Mouse (Mus musculus): Measurements from ENCODE around the gene Gnai2. TPM values are rescaled to one million over a fixed set of nuclear protein-coding genes. Genes with fewer than 3 reads are reported as not detected.

Gnai2 gene
- polyA plus RNA-seq, 1 experiment from 2014 or later: 233 TPM

- no peak for ATAC-seq (replicated peaks; ENCODE audit: low FRiP score)
- Histone ChIP-seq H3K9ac (ENCODE audit: low read depth, low read length) (no peak overlapping the region), H3K9me3 (ENCODE audit: control insufficient read depth, low read length) (no peaks in the 10 kb centered on the region), H3K27ac (ENCODE audit: low read depth, low read length) (no peak overlapping the region), H3K4me3 (ENCODE audit: low read depth, low read length) (no peak overlapping the region), H3K4me1 (replicated peaks; ENCODE audit: control insufficient read depth, insufficient read depth, low read length) (peaks cover 32% of the 10 kb centered on the region), H3K36me3 (ENCODE audit: control insufficient read depth, insufficient read depth, low read length) (peaks cover 34% of the 10 kb centered on the region), H3K4me2 (no peak overlapping the region), H3K27me3 (replicated peaks; ENCODE audit: control insufficient read depth, insufficient read depth, low read length) (no peaks in the 10 kb centered on the region)
- DNase-seq (ENCODE audit: low spot score): no peak
- 89% methylated on average over 4 of the region's 4 CpGs for WGBS
Observed at GRCm38 (mm10) chr9:107615035-107615434, 20.1 kb downstream of the Gnai2 start.

- ATAC-seq (replicated peaks; ENCODE audit: low FRiP score) (0 out of 2 replicates have a peak, but pooled peaks have one; percentile 18), DNase-seq (ENCODE audit: low spot score) (no peak)
- H3K27ac ChIP-seq (ENCODE audit: low read depth, low read length): peak overlapping the region; percentile 70
- no peaks in the 10 kb centered on the region for H3K9me3 ChIP-seq (ENCODE audit: control insufficient read depth, low read length)
- peaks cover 27% of the 10 kb centered on the region for H3K36me3 ChIP-seq (ENCODE audit: control insufficient read depth, insufficient read depth, low read length)
- H3K4me3 ChIP-seq (ENCODE audit: low read depth, low read length): peak overlapping the region; percentile 56
- peak overlapping the region; percentile 68; the same call in 1 of the 2 replicates for H3K9ac ChIP-seq (ENCODE audit: low read depth, low read length)
- H3K27me3 ChIP-seq (replicated peaks; ENCODE audit: control insufficient read depth, insufficient read depth, low read length): no peaks in the 10 kb centered on the region
- H3K4me1 ChIP-seq (replicated peaks; ENCODE audit: control insufficient read depth, insufficient read depth, low read length): peaks cover 26% of the 10 kb centered on the region
- 12% methylated on average over 12 of the region's 12 CpGs for WGBS
- H3K4me2 ChIP-seq: peak overlapping the region; percentile 87
Observed at GRCm38 (mm10) chr9:107612945-107613569, 22.1 kb downstream of the Gnai2 start.

- Histone ChIP-seq H3K4me1 (replicated peaks; ENCODE audit: control insufficient read depth, insufficient read depth, low read length) (peaks cover 29% of the 10 kb centered on the region), H3K27me3 (replicated peaks; ENCODE audit: control insufficient read depth, insufficient read depth, low read length) (no peaks in the 10 kb centered on the region), H3K27ac (ENCODE audit: low read depth, low read length) (peak overlapping the region; percentile 70), H3K36me3 (ENCODE audit: control insufficient read depth, insufficient read depth, low read length) (peaks cover 24% of the 10 kb centered on the region), H3K4me3 (ENCODE audit: low read depth, low read length) (peak overlapping the region; percentile 56), H3K4me2 (peak overlapping the region; percentile 87), H3K9ac (ENCODE audit: low read depth, low read length) (peak overlapping the region; percentile 68), H3K9me3 (ENCODE audit: control insufficient read depth, low read length) (no peaks in the 10 kb centered on the region)
- DNase-seq (ENCODE audit: low spot score) (peak; percentile 99), ATAC-seq (replicated peaks; ENCODE audit: low FRiP score) (peak; percentile 93)
- WGBS: 7% methylated on average over 44 of the region's 48 CpGs
Observed at GRCm38 (mm10) chr9:107612191-107612944, 22.8 kb downstream of the Gnai2 start.

GRCm38 (mm10) chr9:107611456-107612190 is 23.5 kb downstream of the Gnai2 start:
- ATAC-seq (replicated peaks; ENCODE audit: low FRiP score) (no peak), DNase-seq (ENCODE audit: low spot score) (no peak)
- Histone ChIP-seq H3K4me2 (peak overlapping the region; percentile 87), H3K4me1 (replicated peaks; ENCODE audit: control insufficient read depth, insufficient read depth, low read length) (peaks cover 32% of the 10 kb centered on the region), H3K27me3 (replicated peaks; ENCODE audit: control insufficient read depth, insufficient read depth, low read length) (no peaks in the 10 kb centered on the region), H3K9ac (ENCODE audit: low read depth, low read length) (peak overlapping the region; percentile 68), H3K4me3 (ENCODE audit: low read depth, low read length) (peak overlapping the region; percentile 56), H3K27ac (ENCODE audit: low read depth, low read length) (peak overlapping the region; percentile 70), H3K9me3 (ENCODE audit: control insufficient read depth, low read length) (no peaks in the 10 kb centered on the region), H3K36me3 (ENCODE audit: control insufficient read depth, insufficient read depth, low read length) (peaks cover 21% of the 10 kb centered on the region)
- 51% methylated on average over 6 of the region's 6 CpGs for WGBS

DNA sequence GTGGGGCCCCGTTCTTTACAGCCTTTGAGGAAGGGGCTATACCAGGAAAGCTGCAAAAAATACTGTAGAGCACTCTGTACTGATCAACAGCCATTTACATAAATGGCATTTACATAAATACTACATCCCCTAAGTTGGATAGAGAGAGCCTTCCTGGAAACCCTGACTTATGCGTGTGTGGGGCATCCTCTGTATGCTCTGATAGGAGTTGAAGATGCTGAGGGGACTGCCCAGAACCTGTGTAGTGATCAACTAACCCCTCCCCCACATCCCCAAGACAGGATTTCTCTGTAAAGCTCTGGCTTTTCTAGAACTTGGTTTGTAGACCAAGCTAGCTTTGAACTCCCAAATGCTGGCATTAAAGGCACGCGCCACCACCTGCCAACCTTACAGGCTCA is 25.7 kb downstream of the Gnai2 start:
- Histone ChIP-seq H3K27ac (ENCODE audit: low read depth, low read length) (no peak overlapping the region), H3K4me2 (no peak overlapping the region)

GRCm38 (mm10) chr9:107608741-107609432 is 26.3 kb downstream of the Gnai2 start, which contains the start of gene Sema3b:
Gene Sema3b, minus strand, starts transcription at chr9:107609229.
- WGBS: 56% methylated on average over 11 of the region's 12 CpGs
- peaks cover 37% of the 10 kb centered on the region for H3K4me1 ChIP-seq (replicated peaks; ENCODE audit: control insufficient read depth, insufficient read depth, low read length)
- H3K36me3 ChIP-seq (ENCODE audit: control insufficient read depth, insufficient read depth, low read length): no peaks in the 10 kb centered on the region
- H3K27me3 ChIP-seq (replicated peaks; ENCODE audit: control insufficient read depth, insufficient read depth, low read length): no peaks in the 10 kb centered on the region; the same call in 1 of the 2 replicates
- H3K9me3 ChIP-seq (ENCODE audit: control insufficient read depth, low read length): no peaks in the 10 kb centered on the region
- DNase-seq (ENCODE audit: low spot score): no peak
- H3K4me2 ChIP-seq: no peak within 1 kb of the TSS
- no peak for ATAC-seq (replicated peaks; ENCODE audit: low FRiP score)
- no peak within 1 kb of the TSS for H3K27ac ChIP-seq (ENCODE audit: low read depth, low read length)
- no peak within 1 kb of the TSS for H3K9ac ChIP-seq (ENCODE audit: low read depth, low read length)
- no peak within 1 kb of the TSS for H3K4me3 ChIP-seq (ENCODE audit: low read depth, low read length)

More for the DNA sequence above, 25.7 kb downstream of the Gnai2 start:
- Histone ChIP-seq H3K9ac (ENCODE audit: low read depth, low read length) (no peak overlapping the region), H3K27me3 (replicated peaks; ENCODE audit: control insufficient read depth, insufficient read depth, low read length) (no peaks in the 10 kb centered on the region), H3K4me3 (ENCODE audit: low read depth, low read length) (no peak overlapping the region), H3K4me1 (replicated peaks; ENCODE audit: control insufficient read depth, insufficient read depth, low read length) (peaks cover 37% of the 10 kb centered on the region), H3K9me3 (ENCODE audit: control insufficient read depth, low read length) (no peaks in the 10 kb centered on the region), H3K36me3 (ENCODE audit: control insufficient read depth, insufficient read depth, low read length) (peaks cover under 1% of the 10 kb centered on the region; the same call in 1 of the 2 replicates)
- DNase-seq (ENCODE audit: low spot score) (no peak), ATAC-seq (replicated peaks; ENCODE audit: low FRiP score) (no peak)
- 75% methylated on average over 4 of the region's 4 CpGs for WGBS

DNA sequence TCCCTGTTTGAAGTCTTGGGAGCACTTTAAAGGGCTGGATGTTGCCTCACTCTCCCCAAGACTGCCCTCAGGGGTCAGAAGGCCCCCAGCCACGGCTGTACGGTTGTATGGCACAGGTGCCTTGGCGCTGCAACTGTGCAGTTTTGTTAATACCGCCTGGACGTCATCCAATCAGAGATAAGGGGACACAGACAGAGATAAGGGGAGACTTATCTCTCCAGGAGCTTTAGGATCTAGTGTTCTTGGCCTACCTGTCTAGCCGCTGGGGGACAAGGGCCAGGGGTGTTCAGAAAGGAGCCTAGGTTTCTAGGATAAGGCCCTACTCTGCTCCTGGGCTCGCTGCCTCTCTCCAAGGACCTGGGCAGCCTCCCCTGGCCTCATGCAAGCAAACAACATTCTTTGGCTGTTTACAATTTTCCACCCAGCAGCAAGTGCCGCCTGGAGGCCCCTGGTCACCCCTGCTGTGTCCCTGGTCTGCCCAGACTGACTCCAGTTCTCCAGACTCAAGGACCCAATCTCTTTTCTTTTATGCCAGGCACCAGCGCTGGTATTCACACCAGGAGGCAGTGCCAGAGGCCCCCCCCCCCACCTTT is 27.4 kb downstream of the Gnai2 start:
- whole genome bisulfite sequencing: 45% methylated on average over 9 of the region's 9 CpGs
- ATAC-seq (replicated peaks; ENCODE audit: low FRiP score): no peak
- Histone ChIP-seq H3K36me3 (ENCODE audit: control insufficient read depth, insufficient read depth, low read length) (no peaks in the 10 kb centered on the region), H3K9me3 (ENCODE audit: control insufficient read depth, low read length) (no peaks in the 10 kb centered on the region), H3K9ac (ENCODE audit: low read depth, low read length) (no peak overlapping the region), H3K27ac (ENCODE audit: low read depth, low read length) (no peak overlapping the region), H3K4me3 (ENCODE audit: low read depth, low read length) (no peak overlapping the region), H3K4me1 (replicated peaks; ENCODE audit: control insufficient read depth, insufficient read depth, low read length) (peaks cover 31% of the 10 kb centered on the region), H3K27me3 (replicated peaks; ENCODE audit: control insufficient read depth, insufficient read depth, low read length) (no peaks in the 10 kb centered on the region; the same call in 1 of the 2 replicates), H3K4me2 (no peak overlapping the region)
- no peak for DNase-seq (ENCODE audit: low spot score)

- no peak overlapping the region for H3K4me2 ChIP-seq
- 78% methylated on average over 2 of the region's 2 CpGs for WGBS
Observed at GRCm38 (mm10) chr9:107607036-107607435, 28.1 kb downstream of the Gnai2 start.

More at GRCm38 (mm10) chr9:107607036-107607435, 28.1 kb downstream of the Gnai2 start:
- no peaks in the 10 kb centered on the region for H3K9me3 ChIP-seq (ENCODE audit: control insufficient read depth, low read length)
- DNase-seq (ENCODE audit: low spot score) (no peak), ATAC-seq (replicated peaks; ENCODE audit: low FRiP score) (no peak)
- no peaks in the 10 kb centered on the region for H3K36me3 ChIP-seq (ENCODE audit: control insufficient read depth, insufficient read depth, low read length)
- H3K27ac ChIP-seq (ENCODE audit: low read depth, low read length): no peak overlapping the region
- H3K4me3 ChIP-seq (ENCODE audit: low read depth, low read length): no peak overlapping the region
- peaks cover 31% of the 10 kb centered on the region for H3K4me1 ChIP-seq (replicated peaks; ENCODE audit: control insufficient read depth, insufficient read depth, low read length)
- H3K27me3 ChIP-seq (replicated peaks; ENCODE audit: control insufficient read depth, insufficient read depth, low read length): no peaks in the 10 kb centered on the region; the same call in 1 of the 2 replicates
- no peak overlapping the region for H3K9ac ChIP-seq (ENCODE audit: low read depth, low read length)

Data from liver, embryonic 11.5 days (tissue).